Mouse (Mus musculus) gastrocnemius, adult 18-20 months (tissue): ENCODE results near the gene Magi2. TPM values are rescaled to one million over a fixed set of nuclear protein-coding genes. Genes with fewer than 3 reads are reported as not detected.

ENCODE experiments used
- DNase-seq: peaks from one replicate; pipeline ENCODE4 v3.0.0; 2021; ENCODE audit warnings: low spot score
- total RNA-seq, 2 experiments: library from RNA; stranded (reverse); gene quantifications; 2 replicates each; pipeline ENCODE4 v1.2.3; 2021

The Magi2 gene
- total RNA-seq, 2 experiments from 2014 or later = 0.53 to 0.85 TPM

DNA sequence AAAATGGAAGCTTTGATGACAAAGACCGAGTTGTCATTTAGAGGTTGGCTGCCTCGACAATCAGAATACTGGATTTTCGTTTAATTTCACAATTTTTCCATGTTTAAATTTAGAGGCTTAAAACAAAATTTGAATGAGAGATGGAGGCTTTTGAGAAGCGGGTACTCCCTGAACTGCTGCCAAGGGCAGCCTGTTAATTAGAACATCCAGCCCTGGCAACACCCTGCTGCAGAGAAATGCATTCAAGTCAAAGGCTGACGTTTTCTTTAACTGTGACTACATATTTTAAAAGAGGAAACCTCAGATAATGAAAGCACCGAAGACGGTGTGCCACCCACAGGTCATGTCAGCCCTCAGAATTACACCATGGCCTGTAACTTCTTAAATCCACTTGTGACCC is 1415.4 kb downstream of the Magi2 start:
- no peak for DNase-seq

DNA sequence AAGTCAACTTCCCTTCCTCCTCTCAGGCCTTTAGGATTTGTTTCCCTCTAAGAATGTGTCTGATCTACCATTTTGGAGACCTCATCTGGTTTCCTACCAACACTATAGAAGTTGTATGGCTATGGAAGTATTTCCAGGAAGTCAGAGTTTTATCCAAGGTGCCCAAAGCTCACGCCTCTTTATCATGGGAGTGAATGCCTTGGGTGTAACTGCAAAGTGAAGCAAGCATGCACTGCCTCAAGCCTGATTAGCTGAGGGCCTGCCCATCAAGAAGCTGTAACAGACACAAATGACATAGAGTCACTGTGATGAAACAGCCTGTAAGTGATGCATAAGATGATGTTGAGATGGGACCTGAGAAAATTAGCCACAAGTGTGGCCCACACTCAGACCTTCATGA is 1416.9 kb downstream of the Magi2 start:
- no peak for DNase-seq

DNA sequence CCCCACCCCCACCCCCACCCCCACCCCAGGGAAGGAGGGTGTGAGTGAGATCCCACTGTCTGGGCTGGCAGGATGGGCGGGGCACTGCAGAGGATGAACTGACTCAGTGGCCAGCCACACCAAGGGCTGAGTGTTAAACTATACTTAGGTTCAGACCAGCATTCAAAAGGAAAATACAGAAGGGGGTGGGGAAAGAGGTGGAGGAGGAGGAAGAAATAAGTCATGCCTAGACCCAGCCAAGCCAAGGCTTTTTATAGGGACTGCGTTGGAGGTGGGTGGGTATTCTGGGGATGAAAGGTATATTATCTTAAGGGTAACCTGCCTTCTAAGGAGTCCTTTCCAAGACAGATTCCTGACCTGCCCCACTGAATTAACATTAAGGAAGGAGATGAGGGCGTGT is 1420.1 kb downstream of the Magi2 start:
- DNase-seq = no peak

DNA sequence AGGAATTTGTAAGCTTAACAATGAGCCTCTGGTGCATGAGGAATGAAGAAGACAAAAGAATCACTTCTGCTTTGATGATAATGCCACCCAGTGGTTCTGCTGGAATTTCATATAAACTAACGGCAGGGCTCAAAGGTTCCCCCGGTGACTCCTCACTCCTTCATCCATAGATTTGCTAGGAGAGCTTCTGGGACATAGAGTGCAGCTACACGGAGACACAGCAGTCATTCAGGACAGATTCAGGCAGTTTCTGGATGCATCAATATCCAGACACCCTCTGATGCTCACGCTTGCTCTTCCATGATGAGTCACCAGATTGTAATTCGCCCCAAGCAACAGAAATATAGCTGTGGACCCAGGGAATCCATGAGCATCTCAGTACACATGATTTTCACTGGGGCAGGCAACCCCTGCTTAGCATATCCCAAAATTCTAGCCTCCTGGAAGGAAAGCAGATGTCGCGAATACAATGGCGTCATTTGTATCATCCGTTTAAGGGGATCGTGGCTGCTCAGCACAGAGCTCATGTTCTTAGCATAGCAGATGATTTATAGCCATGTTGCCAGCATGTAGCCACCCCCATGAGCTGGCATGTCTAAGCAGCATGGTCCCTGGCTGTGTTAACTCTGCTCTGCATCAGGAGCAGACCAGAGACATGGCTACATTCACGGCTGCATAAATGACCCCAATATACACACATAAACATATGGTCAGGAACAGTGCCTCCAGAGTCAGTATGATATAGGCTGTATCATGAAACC is 1426.8 kb downstream of the Magi2 start:
- DNase-seq = no peak

DNA sequence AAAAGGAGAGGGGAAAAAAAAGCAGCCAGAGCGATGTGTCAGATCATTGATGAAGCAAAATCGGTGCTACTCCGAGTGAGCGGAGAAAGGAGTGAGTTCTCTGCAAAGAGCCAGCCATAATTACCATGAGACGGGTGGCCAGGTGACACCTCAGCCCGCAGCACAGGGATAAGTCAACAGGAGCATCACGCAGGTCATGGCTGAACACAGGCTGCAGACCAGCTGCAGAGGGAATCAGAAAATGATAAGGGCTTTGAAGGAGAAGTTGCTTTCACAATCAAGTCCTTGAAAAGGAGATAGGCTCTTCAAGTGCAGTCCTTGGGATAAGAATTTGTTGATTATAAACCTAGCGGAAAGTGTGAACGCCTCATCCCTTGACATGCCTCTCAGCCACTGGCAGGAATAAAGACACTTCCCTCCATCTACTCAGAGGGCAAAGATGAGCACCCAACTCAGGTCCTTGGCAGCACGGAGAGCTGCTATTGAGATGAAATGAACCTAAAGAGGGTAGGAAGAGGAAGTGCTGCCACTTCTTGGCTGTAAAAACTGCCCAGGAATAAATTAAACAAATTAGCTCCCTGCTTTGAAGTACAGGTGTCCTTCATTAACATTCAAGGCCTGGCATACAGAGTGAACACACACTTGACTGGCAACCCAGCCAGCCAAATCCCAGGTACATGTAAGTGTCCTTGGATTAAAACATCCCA is 1428.1 kb downstream of the Magi2 start:
- no peak for DNase-seq

DNA sequence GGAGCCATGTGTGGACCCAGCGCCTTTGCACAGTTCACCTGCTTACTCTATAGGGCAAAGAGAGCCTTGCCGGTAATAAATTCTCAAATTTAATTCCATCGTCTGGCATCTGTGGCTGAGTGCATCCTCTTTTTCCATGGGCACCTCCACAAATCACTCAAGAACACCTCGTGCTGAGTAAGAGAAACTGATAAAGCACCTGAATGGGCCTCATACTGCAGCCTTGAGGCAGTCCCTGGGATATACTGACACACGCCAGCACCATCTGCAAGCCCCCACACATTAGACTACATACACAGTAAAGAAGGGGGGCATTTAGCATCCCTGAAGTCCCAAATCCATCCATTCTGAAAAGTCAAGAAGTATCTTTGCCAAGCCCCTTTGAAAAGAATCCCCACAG is 1430.2 kb downstream of the Magi2 start:
- no peak for DNase-seq

DNA sequence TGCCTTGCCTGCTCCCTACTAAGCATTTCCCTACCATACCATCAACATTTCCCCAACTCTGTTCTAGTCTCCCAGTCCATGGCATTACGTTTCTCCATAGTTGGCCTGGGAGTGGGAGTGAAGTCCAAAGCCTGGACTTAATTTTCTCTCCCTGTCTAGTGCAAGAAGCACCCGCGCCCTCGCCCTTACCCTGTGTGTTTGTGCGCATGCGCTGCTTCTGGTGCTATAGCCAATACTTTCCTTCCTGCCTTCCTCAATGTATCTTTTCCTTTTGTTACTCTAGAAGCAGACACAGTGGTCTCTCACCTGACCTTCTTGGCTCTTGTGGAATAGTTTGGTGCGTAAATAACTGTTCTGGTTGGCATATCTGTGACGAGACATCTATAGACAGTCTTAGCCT is 1440.8 kb downstream of the Magi2 start:
- DNase-seq = no peak

DNA sequence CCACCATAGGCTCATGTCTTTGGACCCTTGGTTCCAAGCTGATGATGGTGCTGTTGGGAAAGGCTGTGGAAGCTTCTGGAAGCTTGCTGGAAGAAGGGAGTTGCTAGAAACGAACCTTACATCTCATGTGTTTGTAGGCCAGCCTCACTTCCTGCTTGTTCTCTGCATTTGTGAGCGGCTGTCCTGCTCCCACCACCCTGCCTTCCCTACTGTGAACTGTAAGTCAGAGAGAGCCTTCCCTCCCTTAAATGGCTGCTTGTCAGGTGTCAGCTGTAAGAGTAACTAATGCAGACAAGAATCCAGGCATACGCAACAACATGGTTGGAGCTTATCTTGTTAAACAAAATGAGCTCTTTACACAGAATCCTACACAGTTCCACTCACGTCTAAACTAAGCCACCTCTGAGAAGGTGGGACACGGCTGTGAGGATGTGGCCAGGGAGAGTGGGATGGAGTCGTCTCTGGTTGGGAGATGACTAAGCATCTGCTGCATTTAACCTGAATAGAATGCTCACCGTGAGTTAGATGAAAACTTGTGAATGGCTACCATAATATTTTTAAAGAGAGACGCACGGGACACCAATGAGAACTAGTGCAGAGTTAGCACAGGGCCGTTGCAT is 1442.0 kb downstream of the Magi2 start:
- no peak for DNase-seq

DNA sequence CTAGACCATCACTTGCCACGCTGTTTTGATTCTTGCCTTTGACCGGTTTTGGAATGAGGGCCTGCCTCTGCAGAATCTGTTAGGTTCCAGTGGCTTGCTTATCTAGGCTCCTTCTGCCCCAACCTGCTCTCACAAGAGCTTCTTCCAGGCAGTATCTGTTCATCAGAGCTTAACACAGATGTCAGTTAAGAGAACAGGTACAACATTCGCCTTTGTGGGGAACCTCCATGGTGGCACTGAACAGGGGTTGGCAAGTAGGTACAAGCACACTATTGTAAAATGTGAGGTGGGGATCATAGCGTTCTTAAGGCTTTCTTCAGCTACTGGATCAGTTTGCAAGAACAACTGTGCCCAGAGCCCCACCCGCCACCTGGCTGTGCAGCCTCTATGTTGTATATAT is 1442.6 kb downstream of the Magi2 start:
- no peak for DNase-seq

DNA sequence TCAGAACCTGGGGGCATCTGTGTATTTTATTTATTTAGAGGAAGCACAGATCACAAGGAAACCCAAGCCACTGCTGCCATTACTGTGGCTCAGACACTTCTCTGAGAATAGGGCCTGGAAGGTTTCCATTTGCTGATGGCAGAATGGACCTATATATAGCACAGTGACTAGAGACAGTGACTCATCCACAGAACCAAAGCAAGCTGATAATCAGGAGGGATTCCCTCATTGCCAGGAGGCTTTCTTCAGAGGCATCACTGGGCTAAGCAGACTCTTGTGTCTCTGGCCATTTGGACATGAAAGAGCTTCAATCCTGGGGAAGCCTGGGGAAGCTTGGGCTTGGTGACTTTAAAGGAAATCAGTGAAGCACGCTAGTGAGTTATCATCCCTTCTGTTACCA is 1445.0 kb downstream of the Magi2 start:
- DNase-seq = peak; percentile 76

DNA sequence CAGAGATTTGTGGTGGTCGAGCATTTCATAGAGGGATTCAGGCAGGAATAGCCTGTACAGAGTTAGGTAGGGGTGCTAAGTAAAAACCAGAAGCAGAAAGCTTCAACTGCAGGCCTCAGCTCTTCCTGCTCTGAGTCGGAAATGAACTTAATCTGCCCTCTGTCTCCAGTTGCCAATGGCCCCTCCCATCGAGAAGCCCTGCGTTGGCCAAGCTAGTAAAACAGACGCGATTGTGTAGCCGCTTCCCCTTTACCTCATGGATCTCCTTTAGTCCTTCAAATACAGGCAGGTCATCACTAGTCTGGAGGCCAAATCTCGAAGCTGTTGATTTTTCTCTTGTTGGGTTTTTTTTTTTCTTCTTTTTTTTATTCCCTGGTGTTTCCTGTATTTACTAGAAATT is 1447.7 kb downstream of the Magi2 start:
- peak; percentile 38 for DNase-seq

DNA sequence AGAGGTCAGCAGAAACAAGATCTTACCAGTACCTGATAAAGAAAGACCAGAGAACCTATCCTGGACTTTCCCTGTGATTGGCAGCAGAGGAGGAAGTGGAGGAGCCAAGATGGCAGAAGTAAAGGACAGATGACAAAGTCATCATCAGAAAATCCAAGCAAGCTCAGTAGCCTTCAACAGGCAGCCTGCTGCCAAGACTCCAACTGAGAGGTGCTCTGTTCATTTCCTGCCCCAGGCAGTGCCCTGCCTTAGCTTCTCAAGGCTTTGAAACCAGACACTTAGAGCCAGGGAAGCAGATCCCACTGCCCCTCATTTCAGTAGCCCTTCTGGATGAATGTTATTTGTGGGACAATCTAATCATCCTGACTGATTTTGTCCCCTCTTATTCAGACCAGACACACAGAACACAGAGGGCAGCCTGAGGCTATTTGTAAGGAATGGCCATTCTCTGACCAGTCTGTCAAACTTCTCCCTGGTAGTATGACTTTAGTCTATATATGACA is 1448.4 kb downstream of the Magi2 start:
- DNase-seq = no peak

DNA sequence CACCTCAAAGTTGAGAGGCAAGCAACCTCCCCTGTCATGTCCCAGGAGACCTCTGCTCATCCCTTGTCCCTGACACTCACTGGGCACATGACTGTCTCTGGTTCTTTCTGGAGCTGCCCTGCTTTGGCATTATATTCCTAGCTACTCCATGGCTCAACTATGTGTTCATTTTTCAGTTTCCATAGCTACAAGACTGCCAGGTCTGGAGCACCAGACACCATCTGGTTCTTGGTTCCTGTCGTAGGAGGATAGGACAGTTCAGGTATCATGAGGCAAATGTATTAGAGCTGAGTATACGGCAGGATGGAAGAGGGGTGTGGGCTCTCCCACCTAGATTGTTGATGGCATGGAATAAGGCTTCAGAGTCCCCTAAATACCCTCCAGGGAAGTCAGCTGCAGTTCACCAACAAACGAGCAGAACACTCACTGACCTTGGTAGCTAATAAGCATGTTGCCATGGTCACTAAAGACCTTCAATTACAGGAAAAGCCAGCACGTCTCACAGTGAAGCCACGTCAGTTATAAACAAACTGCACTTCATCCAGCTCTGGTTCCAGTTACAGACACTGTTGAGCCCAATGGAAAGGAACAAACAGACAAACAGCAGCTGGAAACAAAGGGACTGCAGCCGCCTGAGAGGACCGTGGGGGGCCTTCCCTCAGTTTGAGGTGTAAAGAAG is 1449.5 kb downstream of the Magi2 start:
- DNase-seq = no peak

DNA sequence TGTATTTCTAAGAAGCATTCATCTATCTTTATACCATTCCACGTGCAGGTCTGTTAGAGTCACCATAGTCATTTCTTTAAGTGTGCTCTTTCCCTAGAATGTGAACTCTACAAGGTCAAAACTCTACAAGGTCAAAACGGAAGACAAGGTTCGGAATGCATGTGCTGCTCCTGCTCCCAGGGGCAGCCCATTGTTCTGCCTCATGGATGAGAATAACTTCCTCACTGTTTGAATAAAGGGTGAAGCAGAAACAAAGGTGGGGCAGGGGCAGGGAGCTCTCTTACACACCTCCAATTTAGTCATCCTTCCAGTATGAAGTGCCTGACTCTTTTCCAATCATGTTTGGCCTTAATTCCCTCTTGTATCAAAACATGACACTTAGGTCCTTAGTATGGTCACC is 1450.4 kb downstream of the Magi2 start:
- no peak for DNase-seq

DNA sequence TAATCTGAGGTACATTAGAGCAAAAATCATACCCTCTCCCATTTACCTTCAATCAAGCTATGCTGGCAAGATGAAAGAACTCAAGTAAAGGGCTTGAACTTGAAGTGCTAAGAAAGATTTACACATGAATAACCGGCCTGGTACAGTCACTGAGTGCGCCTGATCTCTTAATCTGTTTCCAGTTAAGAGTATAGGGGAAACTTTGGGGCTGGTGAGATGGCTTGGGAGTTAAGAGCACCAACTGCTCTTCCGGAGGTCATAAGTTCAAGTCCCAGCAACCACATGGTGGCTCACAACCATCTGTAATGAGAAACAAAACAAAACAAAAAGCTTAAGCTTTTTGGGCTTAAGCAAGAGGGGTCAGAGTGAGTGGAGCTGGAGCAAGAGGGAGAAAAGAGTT is 1451.7 kb downstream of the Magi2 start:
- no peak for DNase-seq

DNA sequence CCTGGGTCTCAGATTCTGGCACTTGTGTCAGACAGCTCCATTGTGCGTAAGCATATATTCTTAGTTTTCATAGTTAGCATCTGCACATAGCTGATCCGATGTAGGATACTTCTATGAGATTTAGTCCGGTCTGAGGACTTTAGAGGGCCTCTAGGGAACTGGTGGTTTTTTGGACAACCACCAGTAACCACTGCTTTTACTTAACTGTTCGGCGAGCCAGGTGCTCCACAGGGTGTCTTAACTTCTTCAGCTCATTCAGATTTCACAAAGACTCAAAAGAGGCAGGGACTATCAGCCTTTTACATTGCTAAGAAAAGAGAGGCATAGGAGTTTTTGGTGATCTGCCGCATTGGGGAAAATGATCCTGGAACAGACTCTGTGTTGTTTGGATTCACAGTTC is 1453.1 kb downstream of the Magi2 start:
- DNase-seq = no peak

DNA sequence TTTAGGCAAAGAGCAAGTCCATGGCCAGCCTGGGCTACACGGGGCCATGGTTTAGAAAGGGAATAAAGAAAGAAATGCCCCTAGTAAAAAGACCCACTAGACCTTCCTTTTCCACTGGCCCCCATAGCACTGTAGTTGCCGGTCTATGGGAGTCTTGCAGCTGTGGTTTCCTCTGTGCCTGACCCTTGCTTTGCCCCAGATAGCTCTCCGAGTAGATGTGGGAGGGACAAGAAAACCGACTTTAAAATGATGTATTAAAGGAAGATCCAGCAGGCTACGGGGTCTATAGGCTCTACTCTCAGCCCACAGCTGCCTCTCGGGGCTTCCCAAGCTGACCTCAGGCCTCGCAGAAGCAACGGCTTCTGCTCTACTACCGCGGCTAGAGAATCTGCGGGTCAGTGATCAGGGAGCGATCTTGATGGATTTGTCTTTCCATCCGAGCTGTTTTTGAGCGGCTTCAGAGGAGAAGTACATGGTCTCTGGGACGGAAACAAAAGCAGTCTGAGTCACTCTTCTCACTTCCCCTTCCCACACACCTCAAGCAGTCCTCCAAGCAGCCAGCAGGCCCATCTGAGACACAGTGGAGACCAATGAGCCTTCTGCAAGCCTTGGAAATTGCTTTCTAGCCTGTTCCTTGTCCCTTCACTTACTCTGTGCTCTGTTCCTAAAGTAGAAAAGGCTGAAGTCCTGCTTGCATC is 1454.1 kb downstream of the Magi2 start:
- DNase-seq = no peak

DNA sequence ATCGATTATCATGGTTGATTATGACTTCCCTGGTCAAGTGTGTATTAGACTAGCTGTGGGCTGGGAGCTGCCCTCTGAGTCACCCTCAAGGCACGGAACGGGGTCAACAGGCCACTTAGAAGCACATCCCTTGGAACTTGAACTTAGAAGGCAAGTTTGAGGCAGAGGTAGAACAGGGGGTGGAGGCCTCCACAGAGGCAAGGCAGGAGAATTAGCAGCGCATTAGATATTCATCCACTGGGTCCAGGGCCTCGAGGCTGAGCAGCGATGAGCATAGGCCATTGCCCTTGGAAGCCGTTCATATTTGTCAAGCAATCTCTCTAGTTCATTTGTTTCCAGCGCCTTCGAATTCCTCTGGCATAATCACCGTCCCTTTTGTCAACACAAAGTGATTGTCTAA is 1454.8 kb downstream of the Magi2 start:
- DNase-seq = no peak

DNA sequence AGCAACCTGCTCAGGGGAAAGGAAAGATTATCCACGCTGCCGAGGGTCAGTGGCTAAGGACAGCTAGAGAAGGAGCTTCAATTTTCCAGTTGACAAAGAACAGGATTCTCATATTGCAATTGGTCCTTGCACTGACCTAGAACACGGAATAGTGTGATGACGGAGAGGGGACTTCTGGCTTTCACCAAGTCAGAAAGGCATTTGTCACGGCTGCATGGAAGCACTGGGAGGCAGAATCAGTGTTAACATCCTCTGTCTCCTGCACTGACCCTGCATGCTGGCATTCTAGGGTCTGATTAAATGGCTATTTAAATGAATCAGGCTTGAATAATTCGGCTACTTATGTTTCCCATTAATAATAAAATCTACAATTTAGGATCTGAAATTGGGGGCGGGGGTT is 1455.4 kb downstream of the Magi2 start:
- no peak for DNase-seq

DNA sequence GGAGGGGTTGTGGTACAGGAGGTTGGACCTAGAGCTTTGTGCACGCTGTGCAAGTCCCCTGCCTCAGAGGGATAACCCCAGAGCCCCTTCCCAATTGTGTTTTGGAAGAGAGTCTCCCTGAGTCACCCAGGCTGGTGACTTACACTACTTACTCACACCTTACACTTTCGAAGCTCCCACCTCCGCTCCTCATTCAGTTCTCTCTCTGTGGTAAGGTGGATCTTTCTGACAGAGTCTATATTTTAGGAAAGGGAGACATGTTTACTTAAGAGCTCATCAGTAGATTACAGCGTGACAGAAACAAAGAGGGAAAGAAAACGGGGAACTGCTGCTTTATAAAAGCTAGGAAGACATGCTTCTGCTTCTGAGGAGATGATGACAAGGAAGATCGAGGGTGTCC is 1457.3 kb downstream of the Magi2 start:
- no peak for DNase-seq

DNA sequence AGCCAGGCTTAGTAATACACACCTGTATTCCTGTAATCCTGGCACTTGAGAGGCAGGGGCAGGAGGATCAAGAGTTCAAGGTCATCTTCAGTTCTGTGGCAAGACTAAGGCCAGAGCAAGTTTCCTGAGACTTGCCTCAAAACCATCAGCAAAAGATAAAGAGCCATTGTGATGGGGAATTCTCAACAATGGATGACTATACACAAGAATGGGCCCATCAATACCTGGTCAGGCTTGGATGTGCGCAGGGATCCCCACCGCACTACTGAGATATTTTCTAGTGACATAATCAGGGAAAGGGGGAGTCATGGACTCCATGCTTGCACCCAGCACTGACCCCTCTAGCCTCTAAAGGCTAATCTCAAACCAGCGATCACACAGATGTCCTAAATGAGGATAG is 1465.4 kb downstream of the Magi2 start:
- no peak for DNase-seq
